Mouse (Mus musculus): ENCODE results near the gene Tceal9. TPM values are rescaled to one million over a fixed set of nuclear protein-coding genes. Genes with fewer than 3 reads are reported as not detected.

Gene Tceal9
- polyA plus RNA-seq (2014; fragmentation: Illumina TruSeq; extraction: RNeasy Lipid Tissue Mini Kit (QIAGEN cat#74804); ENCODE audit: low read depth, low replicate concordance): 168 TPM

DNA sequence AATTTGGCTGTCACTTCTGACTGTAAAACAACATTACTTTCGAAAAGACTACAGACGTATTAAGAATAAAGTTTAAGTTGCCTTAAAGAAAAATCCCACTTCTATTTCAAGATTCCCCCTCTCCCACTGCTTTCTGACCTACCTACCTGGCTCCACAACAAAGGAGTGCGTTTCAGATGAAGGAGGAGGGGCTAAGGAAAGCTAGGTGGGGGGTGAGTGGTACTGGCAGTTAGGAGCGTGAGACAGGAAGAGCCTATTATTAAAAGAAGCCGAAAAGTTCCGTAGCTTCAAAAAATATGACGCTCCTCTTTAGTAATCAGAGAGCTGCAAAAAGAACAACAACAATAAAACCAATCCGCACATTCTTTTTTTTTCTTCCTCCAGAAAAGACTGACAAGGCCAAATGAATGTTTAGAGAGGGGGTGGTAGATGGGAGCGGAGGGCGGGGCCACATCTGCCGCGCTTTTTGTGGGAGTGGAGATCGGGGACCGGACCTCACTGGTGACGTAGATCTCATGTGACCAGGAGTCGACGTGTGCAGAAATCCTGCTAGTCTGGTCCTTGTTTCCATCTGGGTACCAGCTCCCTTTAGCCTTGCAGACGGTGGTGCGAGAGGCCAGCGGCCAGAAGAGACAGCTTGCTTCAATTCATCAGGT lies at the start of gene Tceal9:
TSS of gene Tceal9 (plus strand) at position 506 of the 656 bp plus-strand sequence.

DNA sequence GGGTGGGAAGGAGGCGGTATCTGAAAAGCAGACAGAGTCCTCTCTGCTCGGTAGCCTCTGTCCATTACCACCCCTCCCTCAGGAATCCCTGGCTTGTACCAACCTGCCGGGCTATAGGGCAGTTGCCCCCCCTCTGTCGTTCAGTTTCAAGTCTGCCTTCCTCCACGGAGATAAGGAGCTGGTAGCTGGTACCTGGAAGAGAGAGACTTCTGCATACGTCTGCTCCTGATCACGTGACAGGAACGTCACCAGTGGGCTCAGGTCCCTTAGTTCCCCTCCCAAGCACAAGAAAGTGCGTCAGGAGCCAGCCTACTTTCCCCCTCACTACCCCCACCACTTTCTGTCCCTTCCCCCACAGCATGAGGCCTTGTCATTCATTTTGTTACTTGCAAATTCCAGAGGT lies 41.2 kb upstream of the Tceal9 start, which contains the start of gene Tceal5:
TSS of gene Tceal5 (minus strand) at position 213 of the 403 bp plus-strand sequence.

DNA sequence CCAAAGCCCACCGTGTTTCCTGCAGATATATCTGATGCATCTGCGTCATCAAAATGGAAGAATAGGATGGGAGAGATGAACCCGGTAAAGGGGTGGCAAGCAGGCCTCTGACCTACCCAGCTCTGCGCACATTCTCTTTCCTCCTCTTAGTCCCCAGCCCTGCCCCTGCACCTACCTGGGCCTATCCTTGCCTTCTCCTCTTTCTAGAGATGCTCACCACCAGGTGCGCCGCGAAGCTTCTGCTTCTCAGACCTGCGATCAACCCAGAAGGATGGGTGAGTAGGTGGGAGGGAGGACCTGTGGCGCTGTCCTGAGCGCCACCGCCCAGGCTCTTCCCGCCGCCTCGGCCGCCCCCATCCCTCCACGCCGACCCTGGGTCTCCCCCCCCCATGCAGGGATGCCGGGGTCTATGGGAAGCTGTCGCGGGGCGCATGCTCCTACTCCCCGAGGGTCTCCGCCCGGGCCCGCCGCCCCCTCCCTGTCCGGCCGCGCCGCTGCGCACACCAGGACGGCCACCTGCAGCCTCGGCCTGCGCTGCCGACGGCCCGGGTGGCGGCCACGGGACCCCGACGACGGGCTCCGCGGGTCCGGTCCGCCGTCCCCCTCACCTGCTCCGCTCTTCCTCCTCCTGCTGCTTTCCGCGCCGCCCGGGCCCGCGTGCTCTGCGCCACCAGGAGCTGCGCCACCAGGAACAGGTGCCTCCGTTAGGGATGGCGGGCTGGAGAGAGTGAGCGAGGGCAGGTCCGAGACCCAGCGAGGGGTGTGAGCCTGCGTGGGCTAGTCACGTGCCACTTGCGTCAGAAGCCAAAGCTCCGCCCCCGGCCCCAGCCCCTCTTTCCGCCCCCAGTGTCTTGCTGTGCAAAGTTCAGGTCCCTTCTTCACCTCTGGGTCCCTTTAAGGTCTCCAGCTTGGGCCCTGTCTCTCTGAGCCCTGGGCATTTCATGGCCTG lies 29.9 kb upstream of the Tceal9 start, which contains the start of the genes Tceal7 and Bex1:
TSS of gene Tceal7 (plus strand) at position 51 of the 949 bp plus-strand sequence.
TSS of gene Bex1 (minus strand) at position 785 of the 949 bp plus-strand sequence.

DNA sequence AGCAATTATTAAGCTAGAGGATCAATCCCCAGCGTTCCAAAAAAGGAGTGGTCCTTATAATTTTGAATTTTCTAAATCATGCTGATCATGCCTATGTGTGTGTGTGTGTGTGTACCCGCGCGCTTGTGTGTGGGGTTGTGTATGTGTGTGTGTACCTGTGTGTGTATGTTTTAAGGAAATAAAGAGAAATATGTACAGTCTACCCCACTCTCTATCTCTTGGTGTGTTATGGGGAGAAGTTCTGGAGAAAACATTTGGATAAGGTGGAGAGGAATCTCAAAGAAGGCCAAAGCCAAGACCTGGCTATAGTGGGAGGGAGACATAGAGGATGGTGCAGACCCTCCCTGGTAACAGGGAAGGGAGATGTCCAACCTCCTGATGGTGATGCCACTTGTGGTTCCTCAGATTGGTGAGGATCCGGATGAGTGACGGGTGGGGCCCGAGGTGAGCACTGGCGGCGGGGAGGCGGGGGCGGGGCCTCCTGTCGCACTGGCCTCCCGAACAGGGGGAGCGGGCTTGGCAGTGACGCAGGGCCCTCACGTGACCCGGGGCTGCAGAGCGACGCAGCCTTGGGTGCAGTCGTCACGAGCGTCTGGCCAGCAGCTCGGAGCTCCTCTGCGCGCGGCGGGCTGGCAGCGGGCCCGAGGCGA lies 25.0 kb downstream of the Tceal9 start, which contains the start of gene Bex3:
TSS of gene Bex3 (plus strand) at position 511 of the 650 bp plus-strand sequence.

Other genes starting within 250 kb of the Tceal9 start
- 12.8 TPM for gene Arxes1, start 211.7 kb upstream of the Tceal9 start, polyA plus RNA-seq (2014; fragmentation: Illumina TruSeq; extraction: RNeasy Lipid Tissue Mini Kit (QIAGEN cat#74804); ENCODE audit: low read depth, low replicate concordance)
- gene Bex2, start 176.8 kb upstream of the Tceal9 start, polyA plus RNA-seq (2014; fragmentation: Illumina TruSeq; extraction: RNeasy Lipid Tissue Mini Kit (QIAGEN cat#74804); ENCODE audit: low read depth, low replicate concordance): 63.2 TPM
- 52.5 TPM for gene Nxf3, start 159.8 kb upstream of the Tceal9 start, polyA plus RNA-seq (2014; fragmentation: Illumina TruSeq; extraction: RNeasy Lipid Tissue Mini Kit (QIAGEN cat#74804); ENCODE audit: low read depth, low replicate concordance)
- 82.3 TPM for gene Bex4, start 106.1 kb upstream of the Tceal9 start, polyA plus RNA-seq (2014; fragmentation: Illumina TruSeq; extraction: RNeasy Lipid Tissue Mini Kit (QIAGEN cat#74804); ENCODE audit: low read depth, low replicate concordance)
- gene Tceal8, start 72.7 kb upstream of the Tceal9 start, polyA plus RNA-seq (2014; fragmentation: Illumina TruSeq; extraction: RNeasy Lipid Tissue Mini Kit (QIAGEN cat#74804); ENCODE audit: low read depth, low replicate concordance): 106 TPM
- gene Tceal5, start 41.2 kb upstream of the Tceal9 start, polyA plus RNA-seq (2014; fragmentation: Illumina TruSeq; extraction: RNeasy Lipid Tissue Mini Kit (QIAGEN cat#74804); ENCODE audit: low read depth, low replicate concordance): 5.2 TPM
- gene Tceal7, start 30.3 kb upstream of the Tceal9 start, polyA plus RNA-seq (2014; fragmentation: Illumina TruSeq; extraction: RNeasy Lipid Tissue Mini Kit (QIAGEN cat#74804); ENCODE audit: low read depth, low replicate concordance): not detected
- 11.0 TPM for gene Bex1, start 29.6 kb upstream of the Tceal9 start, polyA plus RNA-seq (2014; fragmentation: Illumina TruSeq; extraction: RNeasy Lipid Tissue Mini Kit (QIAGEN cat#74804); ENCODE audit: low read depth, low replicate concordance)
- 130 TPM for gene Bex3, start 25.2 kb downstream of the Tceal9 start, polyA plus RNA-seq (2014; fragmentation: Illumina TruSeq; extraction: RNeasy Lipid Tissue Mini Kit (QIAGEN cat#74804); ENCODE audit: low read depth, low replicate concordance)

Data from adipose tissue, adult 10 weeks (tissue).